Mouse (Mus musculus): ENCODE results near the gene Coq8a. TPM values are rescaled to one million over a fixed set of nuclear protein-coding genes. Genes with fewer than 3 reads are reported as not detected.

Gene Coq8a
- polyA plus RNA-seq, 1 experiment from 2014 or later, result 2.7 TPM

- no peak for ATAC-seq
- 34% methylated on average over 3 of the region's 3 CpGs for WGBS
Observed at GRCm38 (mm10) chr1:180175167-180175566, 24.2 kb downstream of the Coq8a start.

GRCm38 (mm10) chr1:180174718-180175117 lies 24.7 kb downstream of the Coq8a start:
- no peak for ATAC-seq
- Histone ChIP-seq H3K4me1 (ENCODE audit: control insufficient read depth, insufficient read depth, low read length) (no peaks in the 10 kb centered on the region), H3K27me3 (ENCODE audit: control insufficient read depth, insufficient read depth, low read depth, low read length) (no peaks in the 10 kb centered on the region), H3K9me3 (replicated peaks; ENCODE audit: control insufficient read depth, low read length, poor library complexity, severe bottlenecking) (no peaks in the 10 kb centered on the region), H3K36me3 (ENCODE audit: control insufficient read depth, insufficient read depth, low read length) (no peaks in the 10 kb centered on the region), H3K4me2 (ENCODE audit: low read length) (no peak overlapping the region), H3K4me3 (ENCODE audit: low read depth, low read length) (no peak overlapping the region), H3K9ac (ENCODE audit: low read depth, low read length) (no peak overlapping the region), H3K27ac (ENCODE audit: low read length) (no peak overlapping the region)
- 62% methylated on average over 6 of the region's 6 CpGs for WGBS

More at GRCm38 (mm10) chr1:180175167-180175566, 24.2 kb downstream of the Coq8a start:
- no peaks in the 10 kb centered on the region for H3K36me3 ChIP-seq (ENCODE audit: control insufficient read depth, insufficient read depth, low read length)
- no peak overlapping the region for H3K27ac ChIP-seq (ENCODE audit: low read length)
- no peak overlapping the region for H3K4me2 ChIP-seq (ENCODE audit: low read length)
- H3K4me1 ChIP-seq (ENCODE audit: control insufficient read depth, insufficient read depth, low read length), result no peaks in the 10 kb centered on the region
- H3K9ac ChIP-seq (ENCODE audit: low read depth, low read length), result no peak overlapping the region
- no peaks in the 10 kb centered on the region for H3K27me3 ChIP-seq (ENCODE audit: control insufficient read depth, insufficient read depth, low read depth, low read length)
- no peaks in the 10 kb centered on the region for H3K9me3 ChIP-seq (replicated peaks; ENCODE audit: control insufficient read depth, low read length, poor library complexity, severe bottlenecking)
- no peak overlapping the region for H3K4me3 ChIP-seq (ENCODE audit: low read depth, low read length)

DNA sequence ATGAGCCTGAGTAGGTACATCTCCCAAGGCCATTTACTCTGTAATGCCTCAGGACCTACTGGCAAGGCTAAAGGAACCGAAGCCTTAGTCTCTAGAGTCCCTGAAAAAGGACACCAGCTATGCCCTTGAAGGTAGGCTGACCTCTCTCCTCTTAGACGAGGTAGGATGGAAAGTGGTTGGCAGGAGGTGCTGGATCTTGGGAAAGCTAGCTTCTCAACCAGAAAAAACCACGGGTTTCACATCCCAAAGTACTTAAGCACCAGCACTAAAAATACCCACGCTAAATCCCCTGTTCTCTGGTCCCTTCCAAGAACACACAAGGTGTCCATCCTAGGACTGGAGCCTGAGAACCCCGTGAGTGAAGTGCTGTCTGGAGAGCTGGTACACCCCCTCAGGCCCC lies 26.4 kb downstream of the Coq8a start:
- Histone ChIP-seq H3K4me2 (ENCODE audit: low read length) (no peak overlapping the region), H3K9me3 (replicated peaks; ENCODE audit: control insufficient read depth, low read length, poor library complexity, severe bottlenecking) (no peaks in the 10 kb centered on the region), H3K4me3 (ENCODE audit: low read depth, low read length) (no peak overlapping the region), H3K9ac (ENCODE audit: low read depth, low read length) (no peak overlapping the region), H3K27ac (ENCODE audit: low read length) (no peak overlapping the region), H3K36me3 (ENCODE audit: control insufficient read depth, insufficient read depth, low read length) (no peaks in the 10 kb centered on the region), H3K27me3 (ENCODE audit: control insufficient read depth, insufficient read depth, low read depth, low read length) (no peaks in the 10 kb centered on the region), H3K4me1 (ENCODE audit: control insufficient read depth, insufficient read depth, low read length) (no peaks in the 10 kb centered on the region)
- ATAC-seq, result no peak
- WGBS, result 83% methylated on average over 5 of the region's 5 CpGs

- no peak overlapping the region for H3K4me3 ChIP-seq (ENCODE audit: low read depth, low read length)
- H3K9ac ChIP-seq (ENCODE audit: low read depth, low read length), result no peak overlapping the region
- no peak overlapping the region for H3K4me2 ChIP-seq (ENCODE audit: low read length)
- 84% methylated on average over 4 of the region's 4 CpGs for WGBS
- H3K27ac ChIP-seq (ENCODE audit: low read length), result no peak overlapping the region
- no peaks in the 10 kb centered on the region for H3K36me3 ChIP-seq (ENCODE audit: control insufficient read depth, insufficient read depth, low read length)
- no peaks in the 10 kb centered on the region for H3K9me3 ChIP-seq (replicated peaks; ENCODE audit: control insufficient read depth, low read length, poor library complexity, severe bottlenecking)
- H3K27me3 ChIP-seq (ENCODE audit: control insufficient read depth, insufficient read depth, low read depth, low read length), result no peaks in the 10 kb centered on the region
- H3K4me1 ChIP-seq (ENCODE audit: control insufficient read depth, insufficient read depth, low read length), result no peaks in the 10 kb centered on the region
- ATAC-seq, result no peak
Observed at GRCm38 (mm10) chr1:180172600-180172999, 26.8 kb downstream of the Coq8a start.

DNA sequence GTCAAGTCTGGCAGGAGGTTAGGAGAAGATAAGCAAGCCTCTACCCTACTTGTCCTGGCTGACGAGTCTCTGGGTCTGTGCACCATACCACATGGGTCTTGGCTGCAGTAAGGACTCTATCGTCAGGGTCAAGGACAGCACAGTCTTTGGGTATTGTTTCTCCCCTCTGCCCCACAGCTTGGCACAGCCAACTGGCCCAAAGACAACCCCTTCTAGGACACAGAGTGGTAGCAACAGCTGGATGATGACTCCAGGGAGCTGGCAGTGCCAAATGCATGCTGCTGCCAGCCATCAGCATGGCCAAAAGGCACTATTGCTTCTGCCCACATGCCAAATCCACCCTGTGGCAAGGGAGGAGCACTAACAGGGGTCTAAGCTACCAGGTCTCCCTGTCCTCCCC lies 27.5 kb downstream of the Coq8a start:
- H3K4me1 ChIP-seq (ENCODE audit: control insufficient read depth, insufficient read depth, low read length), result no peaks in the 10 kb centered on the region
- no peaks in the 10 kb centered on the region for H3K9me3 ChIP-seq (replicated peaks; ENCODE audit: control insufficient read depth, low read length, poor library complexity, severe bottlenecking)
- no peaks in the 10 kb centered on the region for H3K27me3 ChIP-seq (ENCODE audit: control insufficient read depth, insufficient read depth, low read depth, low read length)
- WGBS, result 75% methylated on average over 2 of the region's 2 CpGs
- no peaks in the 10 kb centered on the region for H3K36me3 ChIP-seq (ENCODE audit: control insufficient read depth, insufficient read depth, low read length)
- H3K4me3 ChIP-seq (ENCODE audit: low read depth, low read length), result no peak overlapping the region
- H3K27ac ChIP-seq (ENCODE audit: low read length), result no peak overlapping the region
- no peak overlapping the region for H3K9ac ChIP-seq (ENCODE audit: low read depth, low read length)
- no peak for ATAC-seq
- H3K4me2 ChIP-seq (ENCODE audit: low read length), result no peak overlapping the region

GRCm38 (mm10) chr1:180170071-180170470 lies 29.3 kb downstream of the Coq8a start:
- ATAC-seq, result no peak
- Histone ChIP-seq H3K36me3 (ENCODE audit: control insufficient read depth, insufficient read depth, low read length) (0 out of 2 replicates have a peak, but pooled peaks cover 3% of the 10 kb centered on the region), H3K9me3 (replicated peaks; ENCODE audit: control insufficient read depth, low read length, poor library complexity, severe bottlenecking) (no peaks in the 10 kb centered on the region), H3K4me2 (ENCODE audit: low read length) (no peak overlapping the region), H3K27ac (ENCODE audit: low read length) (no peak overlapping the region), H3K4me1 (ENCODE audit: control insufficient read depth, insufficient read depth, low read length) (no peaks in the 10 kb centered on the region), H3K27me3 (ENCODE audit: control insufficient read depth, insufficient read depth, low read depth, low read length) (no peaks in the 10 kb centered on the region), H3K4me3 (ENCODE audit: low read depth, low read length) (no peak overlapping the region), H3K9ac (ENCODE audit: low read depth, low read length) (no peak overlapping the region)
- WGBS, result 94% methylated on average over 8 of the region's 8 CpGs

DNA sequence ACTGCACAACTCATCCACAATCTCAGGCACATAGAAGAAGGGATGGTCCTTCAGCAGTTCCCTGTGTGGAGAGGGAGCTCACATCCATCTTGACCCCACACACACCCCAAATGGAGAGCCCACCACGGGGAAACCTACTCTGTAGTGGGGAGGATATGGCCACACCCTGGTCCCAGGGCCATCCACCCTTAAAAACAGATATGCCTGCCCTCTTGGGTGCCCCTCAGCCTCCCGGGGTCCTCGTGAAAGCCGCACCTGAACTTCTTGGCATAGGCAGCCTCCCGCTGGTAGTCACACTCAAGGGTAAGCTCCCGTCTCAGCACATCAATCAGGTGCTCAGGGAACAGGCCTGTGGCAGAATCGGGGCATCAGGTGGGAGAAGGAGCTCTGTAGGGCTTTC lies 30.2 kb downstream of the Coq8a start:
- no peak for ATAC-seq
- Histone ChIP-seq H3K27me3 (ENCODE audit: control insufficient read depth, insufficient read depth, low read depth, low read length) (no peaks in the 10 kb centered on the region), H3K9me3 (replicated peaks; ENCODE audit: control insufficient read depth, low read length, poor library complexity, severe bottlenecking) (no peaks in the 10 kb centered on the region), H3K4me2 (ENCODE audit: low read length) (no peak overlapping the region), H3K4me1 (ENCODE audit: control insufficient read depth, insufficient read depth, low read length) (no peaks in the 10 kb centered on the region), H3K27ac (ENCODE audit: low read length) (no peak overlapping the region), H3K4me3 (ENCODE audit: low read depth, low read length) (no peak overlapping the region), H3K9ac (ENCODE audit: low read depth, low read length) (no peak overlapping the region), H3K36me3 (ENCODE audit: control insufficient read depth, insufficient read depth, low read length) (0 out of 2 replicates have a peak, but pooled peaks cover 3% of the 10 kb centered on the region)
- WGBS, result 87% methylated on average over 7 of the region's 7 CpGs

DNA sequence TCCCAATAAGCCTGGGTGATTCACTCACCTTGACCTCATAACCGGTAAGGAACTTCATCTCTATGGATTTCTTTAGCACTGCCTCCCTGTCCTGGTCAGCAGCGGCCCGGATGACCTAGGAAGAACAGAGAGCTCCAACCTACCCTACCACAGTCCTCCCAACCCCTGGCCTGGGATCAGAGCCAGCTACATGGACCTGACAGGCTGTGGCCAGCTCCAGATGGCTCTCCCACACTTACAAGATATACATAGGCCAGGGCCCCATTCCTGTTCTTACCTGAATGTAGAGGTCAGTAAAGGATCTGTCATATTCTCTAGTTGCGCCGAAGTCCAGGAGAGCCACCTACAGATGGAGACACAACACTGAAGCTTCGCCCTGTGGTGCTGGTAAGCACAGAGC lies 31.1 kb downstream of the Coq8a start:
- ATAC-seq, result no peak
- H3K4me1 ChIP-seq (ENCODE audit: control insufficient read depth, insufficient read depth, low read length), result no peaks in the 10 kb centered on the region
- no peak overlapping the region for H3K4me3 ChIP-seq (ENCODE audit: low read depth, low read length)
- H3K9ac ChIP-seq (ENCODE audit: low read depth, low read length), result no peak overlapping the region
- H3K9me3 ChIP-seq (replicated peaks; ENCODE audit: control insufficient read depth, low read length, poor library complexity, severe bottlenecking), result no peaks in the 10 kb centered on the region
- 0 out of 2 replicates have a peak, but pooled peaks cover 4% of the 10 kb centered on the region for H3K36me3 ChIP-seq (ENCODE audit: control insufficient read depth, insufficient read depth, low read length)
- H3K27me3 ChIP-seq (ENCODE audit: control insufficient read depth, insufficient read depth, low read depth, low read length), result no peaks in the 10 kb centered on the region
- over 99% methylated on average over 6 of the region's 6 CpGs for WGBS
- H3K27ac ChIP-seq (ENCODE audit: low read length), result no peak overlapping the region
- no peak overlapping the region for H3K4me2 ChIP-seq (ENCODE audit: low read length)

DNA sequence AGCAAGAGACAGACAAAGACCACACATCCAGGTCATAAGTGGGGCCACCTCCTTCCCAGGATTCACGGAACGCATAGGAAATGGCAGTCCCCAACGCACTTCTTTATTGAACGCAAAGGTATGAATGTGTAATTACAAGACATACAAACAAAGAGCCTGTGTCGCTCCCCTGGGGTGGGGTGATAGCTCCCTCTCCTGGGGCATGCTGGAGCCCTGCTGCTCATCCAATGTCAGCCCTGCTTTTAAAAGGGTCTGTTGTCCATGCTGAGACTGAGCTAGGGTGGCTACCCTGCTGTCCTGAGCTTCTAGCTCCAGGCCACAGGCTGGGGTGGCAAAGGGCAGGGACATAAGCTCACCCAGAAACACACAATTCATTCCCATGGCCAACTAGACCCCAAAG lies 32.9 kb downstream of the Coq8a start:
- no peaks in the 10 kb centered on the region for H3K4me1 ChIP-seq (ENCODE audit: control insufficient read depth, insufficient read depth, low read length)
- no peaks in the 10 kb centered on the region for H3K9me3 ChIP-seq (replicated peaks; ENCODE audit: control insufficient read depth, low read length, poor library complexity, severe bottlenecking)
- H3K9ac ChIP-seq (ENCODE audit: low read depth, low read length), result no peak overlapping the region
- no peak overlapping the region for H3K4me2 ChIP-seq (ENCODE audit: low read length)
- no peak for ATAC-seq
- no peak overlapping the region for H3K4me3 ChIP-seq (ENCODE audit: low read depth, low read length)
- peaks cover 14% of the 10 kb centered on the region; the same call in 1 of the 2 replicates for H3K36me3 ChIP-seq (ENCODE audit: control insufficient read depth, insufficient read depth, low read length)
- H3K27me3 ChIP-seq (ENCODE audit: control insufficient read depth, insufficient read depth, low read depth, low read length), result no peaks in the 10 kb centered on the region
- no peak overlapping the region for H3K27ac ChIP-seq (ENCODE audit: low read length)
- 84% methylated on average over 5 of the region's 5 CpGs for WGBS
